Mouse (Mus musculus): ENCODE measurements around the gene Nfix.

DNA sequence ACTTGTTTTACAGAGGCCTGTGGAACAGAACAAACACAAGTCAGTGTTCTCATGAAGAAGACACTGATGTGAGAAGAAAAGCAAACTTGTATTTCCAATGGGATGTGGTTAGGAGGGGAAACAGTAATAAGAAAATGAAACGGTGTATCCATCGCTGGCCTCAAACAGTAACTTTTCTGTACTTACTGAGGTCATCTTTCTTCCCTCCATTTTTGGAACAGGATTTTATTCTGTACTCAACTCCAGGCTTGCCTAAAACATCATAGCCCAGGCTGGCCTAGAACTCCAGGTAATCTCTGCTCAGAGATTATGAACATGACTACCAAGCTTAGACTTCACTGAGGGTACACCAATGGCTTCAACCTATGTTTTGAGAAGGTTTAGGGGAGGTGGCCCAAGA is 39.3 kb upstream of the Nfix start:
- no peak for TF ChIP-seq CTCF (IDR thresholded peaks at IDR 0.05; ENCODE audit: extremely low read depth, insufficient read depth, low read length)
- no peak for TF ChIP-seq POLR2A (IDR thresholded peaks at IDR 0.05; ENCODE audit: extremely low read depth, insufficient read depth, low read length)

Measured in cortical plate, adult 2 months (tissue).